Mouse (Mus musculus) midbrain, embryonic 14.5 days (tissue): Measurements from ENCODE around the gene Hrasls5. TPM values are rescaled to one million over a fixed set of nuclear protein-coding genes. Genes with fewer than 3 reads are reported as not detected.

Experiments used
- ATAC-seq: fragments of 200-750 bp; cut with Nextera tagmentation; 2 replicates; pipeline ENCODE4 v1.8.0; 2017; ENCODE audit warnings: moderate number of reproducible peaks, moderate library complexity; ENCODE audit not compliant: low FRiP score, low TSS enrichment
- DNase-seq: peaks from one replicate; pipeline ENCODE4 v3.0.0-alpha.2; 2015
- H3K27ac ChIP-seq: fragments of 300-500 bp; sonication (generic); replicated peaks from 2 replicates; pipeline ENCODE4 v1.5.1; 2014; ENCODE audit warnings: mild to moderate bottlenecking, low read depth, low read length, moderate library complexity
- H3K27me3 ChIP-seq: fragments of 300-500 bp; sonication (generic); 2 replicates; pipeline ENCODE4 v1.6.1; 2014; ENCODE audit warnings: low read length, control low read depth, mixed read lengths; ENCODE audit not compliant: control insufficient read depth, insufficient read depth
- H3K36me3 ChIP-seq: fragments of 300-500 bp; sonication (generic); 2 replicates; pipeline ENCODE4 v1.6.1; 2014; ENCODE audit warnings: low read length, control low read depth; ENCODE audit not compliant: control insufficient read depth, insufficient read depth
- H3K4me1 ChIP-seq: fragments of 300-500 bp; sonication (generic); 2 replicates; pipeline ENCODE4 v1.6.1; 2014; ENCODE audit warnings: mild to moderate bottlenecking, antibody characterized with exemption, low read length, control low read depth; ENCODE audit not compliant: control insufficient read depth, insufficient read depth
- H3K4me2 ChIP-seq: fragments of 300-500 bp; sonication (generic); 2 replicates; pipeline ENCODE4 v1.6.1; 2014; ENCODE audit warnings: mild to moderate bottlenecking, low read length, moderate library complexity
- H3K4me3 ChIP-seq: fragments of 300-500 bp; sonication (generic); replicated peaks from 2 replicates; pipeline ENCODE4 v1.5.1; 2014; ENCODE audit warnings: low read depth, low read length
- H3K9ac ChIP-seq: fragments of 300-500 bp; sonication (generic); replicated peaks from 2 replicates; pipeline ENCODE4 v1.6.1; 2014; ENCODE audit warnings: mild to moderate bottlenecking, low read length, moderate library complexity
- H3K9me3 ChIP-seq: fragments of 300-500 bp; sonication (generic); 2 replicates; pipeline ENCODE4 v1.6.1; 2016; ENCODE audit warnings: low read length, control low read depth, mixed read lengths; ENCODE audit not compliant: control insufficient read depth
- WGBS: fragments of 180-500 bp; shearing (Covaris S2); extraction: QIAGEN DNeasy Blood & Tissue Kit; methylation state at CpG from one replicate; pipeline ENCODE4 v1.1.7; 2014; 5-methylcytosine and 5-hydroxymethylcytosine counted together
- polyA plus RNA-seq: library from polyadenylated mRNA; unstranded; fragments of >200 nt; fragmentation: Nextera tagmentation; extraction: Ambion mirVana; gene quantifications from 2 replicates; pipeline ENCODE4 v1.2.1, GENCODE M21; 2014

The Hrasls5 gene
- polyA plus RNA-seq, 1 experiment from 2014 or later = not detected

- no peaks in the 10 kb centered on the region for H3K36me3 ChIP-seq
- WGBS = 78% methylated on average over 5 of the region's 5 CpGs
- no peaks in the 10 kb centered on the region for H3K27me3 ChIP-seq
- no peaks in the 10 kb centered on the region for H3K4me1 ChIP-seq
- no peak overlapping the region for H3K4me3 ChIP-seq
- H3K9me3 ChIP-seq = no peaks in the 10 kb centered on the region
- no peak overlapping the region for H3K27ac ChIP-seq
- H3K4me2 ChIP-seq = no peak overlapping the region
- no peak overlapping the region for H3K9ac ChIP-seq
- ATAC-seq = no peak
- DNase-seq = no peak
These were observed 31.3 kb upstream of the Hrasls5 start for GRCm38 (mm10) chr19:7581042-7581441.

GRCm38 (mm10) chr19:7583101-7583500 lies 29.2 kb upstream of the Hrasls5 start:
- ATAC-seq (no peak), DNase-seq (no peak)
- Histone ChIP-seq H3K27me3 (no peaks in the 10 kb centered on the region), H3K4me1 (no peaks in the 10 kb centered on the region), H3K4me3 (no peak overlapping the region), H3K4me2 (no peak overlapping the region), H3K9ac (no peak overlapping the region), H3K9me3 (no peaks in the 10 kb centered on the region), H3K27ac (no peak overlapping the region), H3K36me3 (no peaks in the 10 kb centered on the region)
- 63% methylated on average over 7 of the region's 7 CpGs for WGBS

- 83% methylated on average over 3 of the region's 3 CpGs for WGBS
- no peak for ATAC-seq
- Histone ChIP-seq H3K4me1 (no peaks in the 10 kb centered on the region), H3K27me3 (no peaks in the 10 kb centered on the region), H3K9ac (no peak overlapping the region), H3K9me3 (no peaks in the 10 kb centered on the region), H3K4me2 (no peak overlapping the region), H3K4me3 (no peak overlapping the region), H3K36me3 (no peaks in the 10 kb centered on the region), H3K27ac (no peak overlapping the region)
- no peak for DNase-seq
These were observed 28.7 kb upstream of the Hrasls5 start for GRCm38 (mm10) chr19:7583599-7583998.

GRCm38 (mm10) chr19:7585279-7585678 lies 27.1 kb upstream of the Hrasls5 start:
- no peak overlapping the region for H3K4me3 ChIP-seq
- H3K27me3 ChIP-seq = no peaks in the 10 kb centered on the region
- no peaks in the 10 kb centered on the region for H3K4me1 ChIP-seq
- WGBS = 88% methylated on average over 8 of the region's 8 CpGs
- no peak for DNase-seq
- no peak overlapping the region for H3K4me2 ChIP-seq
- no peak overlapping the region for H3K27ac ChIP-seq
- no peak for ATAC-seq
- no peak overlapping the region for H3K9ac ChIP-seq
- no peaks in the 10 kb centered on the region for H3K36me3 ChIP-seq
- H3K9me3 ChIP-seq = no peaks in the 10 kb centered on the region

- no peak overlapping the region for H3K27ac ChIP-seq
- H3K9me3 ChIP-seq = no peaks in the 10 kb centered on the region
- no peak for DNase-seq
- WGBS = 95% methylated on average over 6 of the region's 6 CpGs
- no peaks in the 10 kb centered on the region for H3K27me3 ChIP-seq
- H3K36me3 ChIP-seq = no peaks in the 10 kb centered on the region
- no peak for ATAC-seq
- no peak overlapping the region for H3K4me2 ChIP-seq
- H3K9ac ChIP-seq = no peak overlapping the region
- H3K4me3 ChIP-seq = no peak overlapping the region
- no peaks in the 10 kb centered on the region for H3K4me1 ChIP-seq
These were observed 26.6 kb upstream of the Hrasls5 start for GRCm38 (mm10) chr19:7585764-7586163.

GRCm38 (mm10) chr19:7590795-7591194 lies 21.5 kb upstream of the Hrasls5 start:
- ATAC-seq (no peak), DNase-seq (no peak)

GRCm38 (mm10) chr19:7592018-7592417 lies 20.3 kb upstream of the Hrasls5 start:
- Histone ChIP-seq H3K9ac (no peak overlapping the region), H3K27ac (no peak overlapping the region), H3K36me3 (no peaks in the 10 kb centered on the region), H3K27me3 (no peaks in the 10 kb centered on the region), H3K4me2 (no peak overlapping the region), H3K4me3 (no peak overlapping the region), H3K9me3 (no peaks in the 10 kb centered on the region), H3K4me1 (no peaks in the 10 kb centered on the region)
- no peak for DNase-seq
- no peak for ATAC-seq
- WGBS = 69% methylated on average over 3 of the region's 3 CpGs

More at GRCm38 (mm10) chr19:7590795-7591194, 21.5 kb upstream of the Hrasls5 start:
- H3K27ac ChIP-seq = no peak overlapping the region
- H3K36me3 ChIP-seq = no peaks in the 10 kb centered on the region
- H3K9ac ChIP-seq = no peak overlapping the region
- H3K27me3 ChIP-seq = no peaks in the 10 kb centered on the region
- H3K4me1 ChIP-seq = no peaks in the 10 kb centered on the region
- no peaks in the 10 kb centered on the region for H3K9me3 ChIP-seq
- no peak overlapping the region for H3K4me3 ChIP-seq
- no peak overlapping the region for H3K4me2 ChIP-seq

GRCm38 (mm10) chr19:7595534-7595933 lies 16.8 kb upstream of the Hrasls5 start:
- Histone ChIP-seq H3K27ac (no peak overlapping the region), H3K4me1 (no peaks in the 10 kb centered on the region), H3K9me3 (no peaks in the 10 kb centered on the region), H3K36me3 (no peaks in the 10 kb centered on the region), H3K9ac (no peak overlapping the region), H3K4me3 (no peak overlapping the region), H3K4me2 (no peak overlapping the region), H3K27me3 (no peaks in the 10 kb centered on the region)
- DNase-seq = peak; percentile 72
- ATAC-seq = no peak
- 27% methylated on average over 2 of the region's 2 CpGs for WGBS

- no peaks in the 10 kb centered on the region for H3K36me3 ChIP-seq
- H3K4me2 ChIP-seq = no peak overlapping the region
- 47% methylated on average over 4 of the region's 4 CpGs for WGBS
- no peak for DNase-seq
- ATAC-seq = no peak
- no peak overlapping the region for H3K4me3 ChIP-seq
- H3K27me3 ChIP-seq = no peaks in the 10 kb centered on the region
- H3K9me3 ChIP-seq = no peaks in the 10 kb centered on the region
- H3K27ac ChIP-seq = no peak overlapping the region
- H3K9ac ChIP-seq = no peak overlapping the region
- no peaks in the 10 kb centered on the region for H3K4me1 ChIP-seq
These were observed 13.9 kb upstream of the Hrasls5 start for GRCm38 (mm10) chr19:7598481-7598880.
